Mouse (Mus musculus): ENCODE results near the gene Plce1. TPM values are rescaled to one million over a fixed set of nuclear protein-coding genes. Genes with fewer than 3 reads are reported as not detected.

The Plce1 gene
- total and polyA plus RNA-seq, 2 experiments from 2014 or later: 5.2 to 10.0 TPM

DNA sequence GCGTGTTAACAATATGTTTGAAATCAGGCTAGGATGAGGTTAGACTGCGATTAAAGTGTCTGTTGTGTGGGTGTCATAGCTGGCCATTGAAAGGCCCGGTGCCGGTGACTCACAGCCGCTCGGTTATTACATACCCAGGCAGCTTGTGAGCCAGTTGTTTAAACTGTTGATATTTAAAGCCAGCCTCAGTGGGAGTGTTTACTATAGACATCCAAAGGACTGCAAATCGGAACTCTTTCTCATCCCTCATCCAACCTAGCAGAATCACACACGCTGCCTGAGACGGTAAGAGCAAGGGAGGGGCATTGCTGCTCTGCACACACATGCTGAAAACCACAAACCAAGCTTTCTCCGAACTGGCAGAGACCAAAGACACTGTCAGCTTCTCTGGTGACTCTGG lies 25.7 kb upstream of the Plce1 start:
- Histone ChIP-seq H3K4me1 (ENCODE audit: insufficient read depth, low read length) (no peaks in the 10 kb centered on the region), H3K4me3 (ENCODE audit: low read length) (no peak overlapping the region), H3K9me3 (ENCODE audit: low read length) (no peaks in the 10 kb centered on the region), H3K27me3 (ENCODE audit: insufficient read depth, low read length) (no peaks in the 10 kb centered on the region), H3K4me2 (ENCODE audit: low read depth, low read length) (no peak overlapping the region), H3K9ac (replicated peaks; ENCODE audit: low read length) (no peak overlapping the region), H3K27ac (no peak overlapping the region), H3K36me3 (ENCODE audit: insufficient read depth, low read length) (no peaks in the 10 kb centered on the region)
- no peak for ATAC-seq
- WGBS: 89% methylated on average over 10 of the region's 10 CpGs
- no peak for DNase-seq (ENCODE audit: low spot score)
- no peak for TF ChIP-seq CTCF (IDR thresholded peaks at IDR 0.05; ENCODE audit: low read depth)

GRCm38 (mm10) chr19:38458996-38459395 lies 21.9 kb upstream of the Plce1 start:
- DNase-seq (ENCODE audit: low spot score): no peak
- ATAC-seq: no peak
- Histone ChIP-seq H3K36me3 (ENCODE audit: insufficient read depth, low read length) (no peaks in the 10 kb centered on the region), H3K4me2 (ENCODE audit: low read depth, low read length) (no peak overlapping the region), H3K4me3 (ENCODE audit: low read length) (no peak overlapping the region), H3K9ac (replicated peaks; ENCODE audit: low read length) (no peak overlapping the region), H3K27me3 (ENCODE audit: insufficient read depth, low read length) (no peaks in the 10 kb centered on the region), H3K9me3 (ENCODE audit: low read length) (no peaks in the 10 kb centered on the region), H3K27ac (no peak overlapping the region), H3K4me1 (ENCODE audit: insufficient read depth, low read length) (no peaks in the 10 kb centered on the region)
- WGBS: 96% methylated on average over 9 of the region's 9 CpGs
- TF ChIP-seq CTCF (IDR thresholded peaks at IDR 0.05; ENCODE audit: low read depth): peak; percentile 21; the same call in 1 of the 2 replicates

GRCm38 (mm10) chr19:38460696-38461095 lies 20.2 kb upstream of the Plce1 start:
- DNase-seq (ENCODE audit: low spot score) (peak; percentile 51), ATAC-seq (peak; percentile 76; the same call in 1 of the 2 replicates)
- no peaks in the 10 kb centered on the region for H3K9me3 ChIP-seq (ENCODE audit: low read length)
- no peaks in the 10 kb centered on the region for H3K4me1 ChIP-seq (ENCODE audit: insufficient read depth, low read length)
- H3K9ac ChIP-seq (replicated peaks; ENCODE audit: low read length): no peak overlapping the region
- WGBS: 61% methylated on average over 4 of the region's 4 CpGs
- H3K36me3 ChIP-seq (ENCODE audit: insufficient read depth, low read length): no peaks in the 10 kb centered on the region
- peak overlapping the region; percentile 60; the same call in 1 of the 2 replicates for H3K27ac ChIP-seq
- no peaks in the 10 kb centered on the region for H3K27me3 ChIP-seq (ENCODE audit: insufficient read depth, low read length)
- H3K4me3 ChIP-seq (ENCODE audit: low read length): no peak overlapping the region
- no peak for TF ChIP-seq CTCF (IDR thresholded peaks at IDR 0.05; ENCODE audit: low read depth)
- no peak overlapping the region for H3K4me2 ChIP-seq (ENCODE audit: low read depth, low read length)

- no peak overlapping the region for H3K9ac ChIP-seq (replicated peaks; ENCODE audit: low read length)
- no peak for TF ChIP-seq CTCF (IDR thresholded peaks at IDR 0.05; ENCODE audit: low read depth)
- ATAC-seq (no peak), DNase-seq (ENCODE audit: low spot score) (no peak)
- WGBS: 81% methylated on average over 10 of the region's 10 CpGs
- no peaks in the 10 kb centered on the region for H3K36me3 ChIP-seq (ENCODE audit: insufficient read depth, low read length)
- H3K9me3 ChIP-seq (ENCODE audit: low read length): no peaks in the 10 kb centered on the region
- no peak overlapping the region for H3K4me2 ChIP-seq (ENCODE audit: low read depth, low read length)
- H3K27me3 ChIP-seq (ENCODE audit: insufficient read depth, low read length): no peaks in the 10 kb centered on the region
- H3K4me1 ChIP-seq (ENCODE audit: insufficient read depth, low read length): no peaks in the 10 kb centered on the region
- no peak overlapping the region for H3K27ac ChIP-seq
- H3K4me3 ChIP-seq (ENCODE audit: low read length): no peak overlapping the region
Measured at GRCm38 (mm10) chr19:38470257-38470893, 10.5 kb upstream of the Plce1 start.

DNA sequence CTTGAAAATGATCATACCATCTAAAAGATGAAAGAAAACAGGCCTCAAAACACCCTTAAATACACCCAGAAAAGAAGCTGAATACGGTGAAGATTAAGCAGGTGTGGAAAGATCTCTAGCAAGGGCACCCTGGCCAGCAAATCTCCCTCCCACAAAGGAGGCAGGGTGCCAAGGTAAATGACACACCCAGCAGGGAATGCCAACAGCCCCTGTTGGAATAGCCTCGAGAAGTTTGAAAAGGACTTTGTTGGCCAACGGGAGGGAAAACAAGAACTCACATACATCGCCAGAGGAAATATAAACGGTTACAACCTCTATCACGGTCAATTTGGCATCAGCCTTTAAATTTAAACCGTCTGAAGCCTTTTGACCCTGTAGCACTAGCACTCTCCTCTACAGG lies 5.5 kb upstream of the Plce1 start:
- 63% methylated on average over 7 of the region's 7 CpGs for WGBS
- no peak for TF ChIP-seq CTCF (IDR thresholded peaks at IDR 0.05; ENCODE audit: low read depth)
- Histone ChIP-seq H3K4me2 (ENCODE audit: low read depth, low read length) (no peak overlapping the region), H3K27me3 (ENCODE audit: insufficient read depth, low read length) (no peaks in the 10 kb centered on the region), H3K4me1 (ENCODE audit: insufficient read depth, low read length) (no peaks in the 10 kb centered on the region), H3K27ac (no peak overlapping the region), H3K4me3 (ENCODE audit: low read length) (no peak overlapping the region), H3K36me3 (ENCODE audit: insufficient read depth, low read length) (no peaks in the 10 kb centered on the region), H3K9ac (replicated peaks; ENCODE audit: low read length) (no peak overlapping the region), H3K9me3 (ENCODE audit: low read length) (no peaks in the 10 kb centered on the region)
- no peak for ATAC-seq
- peak; percentile 0 for DNase-seq (ENCODE audit: low spot score)

- H3K4me3 ChIP-seq (ENCODE audit: low read length): no peak overlapping the region
- no peak for TF ChIP-seq CTCF (IDR thresholded peaks at IDR 0.05; ENCODE audit: low read depth)
- no peak overlapping the region for H3K4me2 ChIP-seq (ENCODE audit: low read depth, low read length)
- no peaks in the 10 kb centered on the region for H3K36me3 ChIP-seq (ENCODE audit: insufficient read depth, low read length)
- no peak for DNase-seq (ENCODE audit: low spot score)
- H3K27me3 ChIP-seq (ENCODE audit: insufficient read depth, low read length): no peaks in the 10 kb centered on the region
- peak overlapping the region; percentile 12; the same call in 1 of the 2 replicates for H3K27ac ChIP-seq
- whole genome bisulfite sequencing: 35% methylated on average over 5 of the region's 5 CpGs
- H3K9ac ChIP-seq (replicated peaks; ENCODE audit: low read length): no peak overlapping the region
- no peak for ATAC-seq
- H3K9me3 ChIP-seq (ENCODE audit: low read length): no peaks in the 10 kb centered on the region
- no peaks in the 10 kb centered on the region for H3K4me1 ChIP-seq (ENCODE audit: insufficient read depth, low read length)
Measured at GRCm38 (mm10) chr19:38478286-38478685, 2.6 kb upstream of the Plce1 start.

DNA sequence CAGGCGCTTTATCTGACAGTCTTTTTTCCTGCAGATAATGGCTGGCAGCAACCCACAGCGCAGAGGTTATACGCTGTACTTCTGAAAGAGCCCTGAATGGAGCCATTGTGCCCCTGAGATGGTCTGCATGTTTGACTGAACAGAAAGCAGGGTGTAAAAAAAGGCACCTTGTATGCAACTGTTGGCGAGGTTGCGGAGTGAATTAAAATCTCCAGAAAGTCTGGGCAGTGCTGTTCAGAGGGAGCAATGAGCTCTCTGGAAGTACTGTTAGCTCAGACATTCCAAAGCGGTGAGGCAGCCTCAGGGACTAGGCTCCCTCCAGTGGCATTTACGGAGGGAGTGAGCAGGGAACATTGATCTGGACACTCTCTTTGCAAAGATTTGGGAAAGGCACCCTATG lies 2.0 kb upstream of the Plce1 start:
- 15% methylated on average over 7 of the region's 7 CpGs for WGBS
- ATAC-seq: peak; percentile 76
- TF ChIP-seq CTCF (IDR thresholded peaks at IDR 0.05; ENCODE audit: low read depth): peak; percentile 49

More for the DNA sequence above, 2.0 kb upstream of the Plce1 start:
- no peaks in the 10 kb centered on the region for H3K36me3 ChIP-seq (ENCODE audit: insufficient read depth, low read length)
- H3K27me3 ChIP-seq (ENCODE audit: insufficient read depth, low read length): no peaks in the 10 kb centered on the region
- H3K9ac ChIP-seq (replicated peaks; ENCODE audit: low read length): no peak overlapping the region
- H3K9me3 ChIP-seq (ENCODE audit: low read length): no peaks in the 10 kb centered on the region
- peak overlapping the region; percentile 12; the same call in 1 of the 2 replicates for H3K27ac ChIP-seq
- H3K4me1 ChIP-seq (ENCODE audit: insufficient read depth, low read length): no peaks in the 10 kb centered on the region
- H3K4me2 ChIP-seq (ENCODE audit: low read depth, low read length): no peak overlapping the region
- peak; percentile 54 for DNase-seq (ENCODE audit: low spot score)
- H3K4me3 ChIP-seq (ENCODE audit: low read length): no peak overlapping the region
